Mouse (Mus musculus) ZHBTc4 (cell line): ENCODE results near the gene Btf3.

ENCODE experiments used
- DNase-seq: peaks from one replicate; pipeline ENCODE4 v3.0.0-alpha.2; 2011; ENCODE audit warnings: low read depth, low spot score

The Btf3 gene

GRCm38 (mm10) chr13:98340506-98340905, 23.7 kb upstream of the Btf3 start:
- no peak for DNase-seq

DNA sequence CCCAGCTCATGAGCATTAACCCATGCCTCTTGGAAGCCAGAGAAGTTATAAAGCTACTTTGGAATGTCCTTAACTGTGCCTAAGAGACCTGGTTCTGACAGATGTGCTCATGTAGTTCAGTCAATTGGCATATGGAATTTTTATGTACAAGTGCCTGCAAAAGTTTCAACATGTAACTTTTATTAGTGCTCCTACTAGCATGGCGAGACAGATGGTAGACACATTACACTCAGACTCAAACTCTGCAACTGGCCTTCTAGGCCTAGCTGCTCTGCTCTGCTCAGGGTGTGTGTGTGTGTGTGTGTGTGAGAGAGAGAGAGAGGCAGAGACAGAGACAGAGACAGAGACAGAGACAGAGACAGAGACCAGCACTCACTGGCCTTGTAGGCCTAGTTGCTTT, 19.4 kb upstream of the Btf3 start:
- DNase-seq, result no peak

DNA sequence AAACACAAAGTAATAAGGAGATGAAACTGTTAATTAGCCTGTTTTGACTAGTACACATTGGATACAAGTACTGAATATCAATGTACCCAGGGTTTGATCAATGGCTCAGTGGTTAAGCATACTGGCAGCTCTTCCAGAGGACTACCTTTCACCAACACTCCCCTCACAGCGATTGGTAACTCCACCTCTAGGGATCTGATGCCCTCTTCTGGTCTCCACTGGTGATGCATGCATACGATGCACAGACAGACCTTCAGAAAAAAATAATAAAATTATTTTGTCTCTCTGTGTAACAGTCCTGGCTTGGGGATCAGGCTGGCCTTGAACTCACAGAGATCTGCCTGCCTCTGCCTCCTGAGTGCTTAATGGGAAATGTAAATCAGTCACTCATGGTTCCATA, 15.3 kb upstream of the Btf3 start:
- DNase-seq, result peak; percentile 31

- no peak for DNase-seq
These were observed 8.2 kb upstream of the Btf3 start for GRCm38 (mm10) chr13:98325034-98325433.

GRCm38 (mm10) chr13:98317911-98318310, 1.1 kb upstream of the Btf3 start:
- DNase-seq, result no peak

GRCm38 (mm10) chr13:98317246-98317677, 456 bp upstream of the Btf3 start:
- DNase-seq, result no peak

DNA sequence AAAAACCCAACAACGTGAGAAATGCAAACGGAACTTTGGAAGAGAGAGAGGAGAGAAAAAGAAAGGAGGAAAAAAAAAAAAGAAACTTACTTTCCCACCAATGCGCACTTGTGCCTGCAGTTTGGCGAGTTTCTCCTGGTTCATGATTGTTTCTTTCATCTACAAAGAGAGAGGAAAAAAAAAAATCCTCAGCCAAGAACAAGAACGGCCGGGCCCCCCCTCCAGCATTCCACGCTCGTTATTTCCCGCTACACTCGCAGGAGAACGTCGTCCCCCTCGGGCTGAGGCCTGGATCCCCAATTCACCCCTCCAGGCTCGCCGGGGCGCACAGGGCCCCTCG, 696 bp downstream of the Btf3 start:
- DNase-seq, result peak; percentile 63

DNA sequence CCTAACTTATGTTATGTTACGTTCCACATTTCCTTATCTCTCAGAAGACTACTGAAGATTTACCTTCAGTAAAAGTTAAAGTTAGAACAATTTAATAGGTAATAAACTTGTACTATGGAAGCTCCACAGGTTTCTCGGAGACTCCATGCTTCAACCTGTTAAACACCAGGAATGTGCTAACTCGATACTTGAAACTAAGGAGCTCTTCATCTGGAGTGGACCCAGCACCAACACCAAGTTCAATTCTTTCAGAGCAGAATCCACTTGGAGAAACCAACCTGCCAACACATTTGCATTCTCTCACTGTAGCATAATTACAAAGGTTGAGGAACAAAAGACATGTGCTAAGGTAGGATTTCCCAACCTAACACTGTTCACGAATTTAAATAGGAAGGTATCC, 1.7 kb downstream of the Btf3 start:
- no peak for DNase-seq

- DNase-seq, result no peak
These were observed 3.2 kb downstream of the Btf3 start for GRCm38 (mm10) chr13:98313631-98314030.

DNA sequence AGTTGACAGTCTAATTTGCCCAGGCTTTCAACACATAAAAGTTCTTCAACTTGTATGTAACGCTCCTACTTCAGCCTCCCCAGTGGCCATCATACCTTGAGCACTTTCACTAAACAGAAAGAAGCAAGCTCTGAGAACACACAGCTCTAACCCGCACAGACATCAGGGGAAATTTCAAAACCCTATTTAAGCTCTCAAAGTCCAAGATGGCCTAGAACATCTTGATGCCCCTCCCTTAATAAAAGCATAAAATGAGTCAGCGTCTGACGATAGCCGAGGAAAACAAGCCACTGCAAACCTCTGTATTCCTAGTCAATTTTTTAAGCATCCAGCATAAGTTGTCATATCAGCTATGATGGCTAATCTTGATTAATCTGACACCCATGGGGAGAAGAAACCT, 5.2 kb downstream of the Btf3 start:
- DNase-seq, result no peak

GRCm38 (mm10) chr13:98308724-98309123, 8.1 kb downstream of the Btf3 start:
- DNase-seq, result peak; percentile 38

GRCm38 (mm10) chr13:98308004-98308403, 8.8 kb downstream of the Btf3 start:
- DNase-seq, result no peak

GRCm38 (mm10) chr13:98306852-98307475, 9.8 kb downstream of the Btf3 start:
- peak; percentile 37 for DNase-seq

- DNase-seq, result peak; percentile 88
These were observed 10.4 kb downstream of the Btf3 start for GRCm38 (mm10) chr13:98306393-98306792.

- DNase-seq, result peak; percentile 63
These were observed 11.5 kb downstream of the Btf3 start for GRCm38 (mm10) chr13:98305257-98305656.

DNA sequence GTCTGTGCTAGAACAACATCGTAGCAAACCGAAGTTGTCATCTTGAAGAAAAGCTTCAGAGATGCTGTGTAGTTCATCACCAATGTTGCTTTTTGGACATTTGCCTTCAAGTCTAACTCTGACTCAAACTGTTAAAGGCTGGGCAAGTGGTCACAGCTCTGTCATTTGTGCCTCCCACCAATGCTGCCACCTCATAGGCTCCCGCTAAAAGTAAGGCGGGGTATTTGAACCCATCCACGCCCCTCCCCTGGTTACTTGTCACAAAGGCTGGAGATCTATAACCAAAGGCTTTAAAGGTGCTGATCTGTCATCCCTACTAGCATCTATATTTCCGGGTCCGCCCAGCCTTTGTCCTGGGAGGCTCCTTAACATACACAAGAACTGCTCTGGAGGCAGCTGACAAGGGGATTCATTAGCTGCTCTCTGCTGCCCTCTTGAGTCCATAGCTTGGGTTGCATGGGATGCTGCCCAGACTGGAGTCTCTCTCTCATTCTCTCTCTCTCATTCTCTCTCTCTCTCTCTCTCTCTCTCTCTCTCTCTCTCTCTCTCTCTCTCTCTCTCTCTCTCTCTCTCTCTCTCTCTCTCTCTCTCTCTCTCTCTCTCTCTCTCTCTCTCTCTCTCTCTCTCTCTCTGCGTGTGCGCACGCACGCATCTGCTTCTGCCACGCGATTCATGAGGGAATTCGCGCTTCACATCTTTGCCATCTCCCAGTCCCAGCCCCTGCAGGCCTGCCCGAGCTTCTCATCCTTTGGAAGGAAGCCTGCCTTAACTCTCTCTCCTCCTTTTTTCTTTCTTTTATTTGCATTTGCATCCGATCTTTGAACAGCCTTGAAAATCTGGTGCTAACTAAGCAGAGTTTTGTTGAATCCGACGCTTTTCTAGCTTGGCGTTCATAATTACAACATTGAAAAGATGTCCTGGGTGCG, 17.7 kb downstream of the Btf3 start:
- DNase-seq, result peak; percentile 97

- peak; percentile 55 for DNase-seq
These were observed 18.8 kb downstream of the Btf3 start for GRCm38 (mm10) chr13:98297883-98298482.

GRCm38 (mm10) chr13:98296072-98296471, 20.7 kb downstream of the Btf3 start:
- peak; percentile 33 for DNase-seq

DNA sequence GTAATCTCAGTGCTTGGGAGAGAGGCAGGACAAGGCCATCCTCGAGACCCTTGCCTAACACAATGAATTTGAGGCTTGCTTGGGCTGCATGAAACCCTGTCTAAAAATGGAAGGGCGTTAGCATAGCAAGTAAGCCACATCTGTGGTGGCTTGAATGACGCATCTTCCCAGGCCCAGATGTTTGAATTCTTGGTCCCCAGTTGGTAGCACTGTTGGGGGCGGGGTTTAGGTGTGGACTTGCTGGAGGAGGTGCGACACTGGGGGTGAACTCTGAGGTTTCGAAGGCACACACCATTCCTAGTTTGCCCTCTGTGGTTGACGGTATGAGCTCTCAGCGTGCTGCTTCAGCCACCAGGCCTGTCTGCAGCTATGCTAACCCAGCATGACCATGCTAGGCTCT, 25.1 kb downstream of the Btf3 start:
- DNase-seq, result no peak

GRCm38 (mm10) chr13:98290719-98291118, 26.1 kb downstream of the Btf3 start:
- no peak for DNase-seq

DNA sequence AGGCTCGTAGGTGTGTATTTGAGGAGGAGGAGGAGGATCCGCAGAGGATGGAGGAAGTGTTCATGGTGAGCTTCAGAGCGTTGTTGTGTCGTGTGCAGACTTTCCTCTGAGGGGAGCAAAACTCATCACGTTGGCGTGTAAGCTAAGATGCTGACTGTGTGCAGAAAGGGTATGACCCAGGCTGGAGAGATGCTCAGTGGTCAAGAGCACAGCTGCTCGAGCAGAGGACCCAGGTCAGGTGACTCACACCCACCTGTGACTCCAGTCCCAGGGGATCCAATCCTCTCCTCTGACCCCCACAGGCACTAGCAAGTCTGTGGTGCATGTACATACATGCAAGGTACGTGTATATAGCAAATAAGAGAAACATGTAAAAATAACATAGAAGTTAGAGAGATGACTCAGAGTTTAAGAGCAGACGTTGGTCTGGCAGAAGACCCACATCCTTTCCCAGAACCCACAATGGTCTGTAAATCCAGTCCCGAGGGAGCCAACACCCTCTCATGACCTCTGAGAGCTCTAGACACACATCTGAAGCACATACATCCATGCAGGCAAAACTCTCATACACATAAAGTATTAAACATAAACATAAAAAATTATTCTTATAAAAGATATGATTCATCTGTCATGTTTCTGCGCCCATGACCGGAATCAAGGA, 35.7 kb downstream of the Btf3 start:
- DNase-seq, result no peak

DNA sequence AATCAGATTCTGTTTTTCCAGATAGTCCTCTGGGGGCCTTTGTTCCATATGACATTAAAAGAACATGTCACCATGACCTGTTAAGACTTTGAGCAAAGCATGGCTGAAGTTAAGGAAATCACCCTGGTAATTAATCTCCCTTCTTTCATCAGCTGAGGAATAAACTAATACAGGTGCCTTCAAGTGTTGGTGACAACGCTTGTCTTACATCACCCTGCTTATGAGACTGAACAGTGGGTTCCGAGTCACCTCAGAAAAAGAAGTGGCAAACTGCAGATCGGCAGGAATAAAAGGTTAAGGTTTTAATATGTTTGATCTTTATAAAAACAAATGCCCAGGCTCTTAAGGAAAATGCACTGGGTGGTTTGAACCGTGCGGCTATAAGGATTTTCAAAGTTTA, 37.1 kb downstream of the Btf3 start, which contains the start of gene Gm21976:
Gm21976 (plus strand) TSS at position 202 of the 400 bp plus-strand sequence.
- DNase-seq, result no peak
